Mouse (Mus musculus) right cerebral cortex, postnatal 36 days (tissue): ENCODE measurements around the gene Wwox.

Experiments
- DNase-seq, 2 experiments: peaks; one replicate each; pipeline ENCODE4 v3.0.0; 2022; ENCODE audit warnings: low spot score in 2 of 2, mixed read lengths in 1 of 2

Gene Wwox

DNA sequence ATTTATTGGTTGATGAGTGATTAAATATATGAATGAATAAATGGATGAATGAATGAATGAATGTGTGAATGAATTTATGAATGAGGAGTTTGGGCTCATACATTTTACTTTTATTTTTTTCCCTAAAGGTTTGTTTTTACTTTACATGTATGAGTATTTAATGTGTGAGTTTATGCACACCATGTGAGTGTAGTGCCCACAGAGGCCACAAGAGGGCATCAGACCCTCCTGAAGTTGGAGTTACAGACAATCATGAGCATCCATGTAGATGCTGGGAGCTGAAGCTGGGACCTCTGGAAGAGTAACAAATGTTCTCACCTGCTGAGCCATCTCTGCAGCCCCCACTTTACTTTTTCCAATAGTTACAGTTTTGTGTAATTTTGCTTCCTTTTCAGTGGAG lies 648.7 kb downstream of the Wwox start:
- DNase-seq, result no peak

DNA sequence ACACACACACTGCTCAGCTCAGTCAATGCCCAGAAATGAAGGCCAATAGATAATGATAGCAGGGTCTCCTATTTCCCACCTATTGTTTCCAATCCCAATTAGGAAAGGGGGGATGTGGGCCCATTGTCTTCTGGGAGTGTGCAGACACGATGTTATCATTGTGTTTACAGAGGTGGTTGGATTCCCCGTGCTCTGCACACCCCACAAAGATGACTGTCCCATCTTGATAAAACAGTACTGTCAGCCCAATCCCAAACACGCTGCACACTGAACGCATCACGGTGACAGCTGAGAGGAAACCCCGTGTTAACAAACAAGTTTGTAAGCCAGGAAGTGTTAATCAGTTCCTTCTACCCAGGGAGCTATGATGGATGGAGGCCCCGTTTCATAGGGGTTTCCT lies 650.3 kb downstream of the Wwox start:
- DNase-seq, result no peak

DNA sequence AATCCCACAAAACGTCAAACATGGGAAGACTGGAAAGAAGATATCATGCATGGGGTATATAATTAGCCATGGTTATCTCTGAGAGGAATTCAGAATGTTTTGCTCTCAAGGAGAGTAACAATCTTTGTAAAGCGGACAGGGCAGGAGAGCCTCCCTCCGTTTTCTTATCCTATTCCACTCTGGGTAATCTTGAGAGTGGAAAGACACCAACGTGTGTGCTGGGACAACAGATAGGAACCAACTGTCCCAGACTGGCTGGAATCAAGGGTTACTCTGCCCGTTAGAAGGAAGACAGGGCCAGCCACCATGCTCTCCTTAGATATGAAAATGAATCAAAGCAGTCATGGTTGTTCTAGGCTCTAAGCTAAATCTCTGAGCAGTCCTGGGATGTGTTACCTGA lies 650.7 kb downstream of the Wwox start:
- no peak for DNase-seq

DNA sequence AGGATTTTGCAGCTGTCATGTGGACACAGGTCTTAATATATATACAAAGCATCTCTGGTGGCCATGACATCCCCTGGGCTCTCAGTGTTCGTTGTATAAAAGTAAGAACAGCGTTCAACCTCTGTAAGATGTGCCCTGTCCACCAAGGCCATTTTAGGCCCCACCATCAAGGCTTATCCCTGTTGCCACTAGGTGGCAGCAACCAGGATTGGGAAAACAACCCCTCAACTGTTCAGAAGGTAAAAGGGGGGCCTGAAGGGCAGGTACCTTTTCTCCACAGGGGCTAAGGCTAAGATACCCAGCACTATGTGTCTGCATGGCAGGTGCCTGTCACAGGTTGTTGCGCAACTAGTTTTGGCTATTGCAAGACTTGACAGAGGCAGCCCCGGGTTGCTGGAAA lies 656.1 kb downstream of the Wwox start:
- no peak for DNase-seq

DNA sequence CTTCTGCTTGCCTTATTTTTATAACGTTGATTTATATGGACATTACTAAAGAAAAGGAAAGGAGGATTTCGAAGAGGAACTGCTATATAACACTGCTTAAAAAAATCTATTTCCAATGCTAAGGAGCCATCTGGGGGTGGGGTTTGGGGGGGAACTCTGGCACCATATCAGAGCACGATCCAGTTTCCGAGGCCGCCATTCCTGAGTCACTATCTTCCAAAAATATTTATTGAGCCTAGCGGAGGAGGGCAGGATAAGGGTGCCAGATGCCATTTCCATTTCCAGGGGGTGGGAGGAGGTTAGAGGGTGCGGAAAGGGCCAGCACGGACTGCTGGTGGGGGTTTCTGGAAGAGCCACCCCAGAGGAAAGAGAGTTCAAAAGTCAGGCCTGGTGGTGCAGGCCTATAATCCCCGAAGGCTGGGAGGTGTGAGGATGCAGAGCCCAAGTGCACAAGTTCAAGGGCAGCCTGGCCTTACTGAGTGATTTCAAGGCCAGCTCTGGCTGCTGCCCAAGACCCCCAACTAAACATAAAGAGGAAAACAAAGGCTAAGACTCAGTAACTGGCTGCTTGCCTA lies 658.6 kb downstream of the Wwox start:
- no peak for DNase-seq

DNA sequence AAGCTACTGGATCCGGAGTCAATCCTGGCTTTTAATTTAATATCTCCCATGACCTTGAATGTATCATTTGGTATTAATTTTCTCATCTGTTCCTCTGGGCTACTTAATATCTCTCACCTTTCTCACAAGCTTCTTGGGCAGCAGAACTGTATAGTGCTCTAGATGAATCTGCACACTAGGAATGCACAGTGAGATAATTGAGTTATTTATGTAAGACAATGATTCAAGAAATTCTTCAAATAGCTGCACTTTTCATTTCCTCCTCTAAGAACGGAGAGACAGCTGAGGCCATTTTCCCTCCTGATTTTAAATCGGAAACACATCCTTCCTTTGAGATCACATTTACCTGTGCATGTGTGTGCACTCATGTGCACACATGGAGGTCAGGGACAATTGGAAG lies 669.9 kb downstream of the Wwox start:
- DNase-seq, result no peak

DNA sequence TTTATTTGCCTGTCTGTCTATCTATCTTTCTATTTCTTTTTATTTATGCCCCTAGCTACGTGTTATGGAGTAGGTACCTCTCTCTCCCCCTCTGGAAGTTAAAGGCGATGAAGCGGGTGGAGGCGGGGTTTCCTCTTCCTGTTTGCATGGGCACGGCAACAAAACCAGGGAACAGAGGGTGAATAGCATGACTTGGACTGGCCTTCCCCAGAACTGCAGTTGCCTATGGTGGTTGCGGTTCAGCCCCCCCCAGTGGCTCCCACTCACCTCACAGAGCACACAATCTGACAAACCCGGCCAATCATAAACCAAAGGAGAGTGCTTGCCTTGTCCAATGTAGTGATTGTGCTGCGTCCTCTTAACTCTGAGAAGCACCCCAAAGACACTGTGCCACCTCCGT lies 671.0 kb downstream of the Wwox start:
- no peak for DNase-seq

DNA sequence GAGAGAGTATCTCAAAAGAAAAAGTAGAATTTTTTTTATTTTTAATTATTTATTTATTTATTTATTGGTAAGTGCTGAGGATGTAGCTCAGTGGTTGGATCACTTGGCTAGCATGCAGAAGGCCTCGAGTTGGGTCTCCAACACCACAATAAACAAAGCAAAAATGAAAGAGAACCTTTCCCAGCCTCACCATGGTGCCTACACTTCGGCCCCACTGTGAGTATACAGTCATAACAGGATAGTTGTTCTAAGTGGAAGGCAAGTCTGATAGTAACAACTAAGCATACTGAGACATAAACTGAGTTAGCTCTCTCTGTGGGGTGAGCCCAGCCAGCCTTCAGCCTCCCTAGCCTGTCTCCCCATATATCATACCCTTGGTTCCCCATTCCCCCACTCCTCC lies 672.6 kb downstream of the Wwox start:
- DNase-seq, result no peak

DNA sequence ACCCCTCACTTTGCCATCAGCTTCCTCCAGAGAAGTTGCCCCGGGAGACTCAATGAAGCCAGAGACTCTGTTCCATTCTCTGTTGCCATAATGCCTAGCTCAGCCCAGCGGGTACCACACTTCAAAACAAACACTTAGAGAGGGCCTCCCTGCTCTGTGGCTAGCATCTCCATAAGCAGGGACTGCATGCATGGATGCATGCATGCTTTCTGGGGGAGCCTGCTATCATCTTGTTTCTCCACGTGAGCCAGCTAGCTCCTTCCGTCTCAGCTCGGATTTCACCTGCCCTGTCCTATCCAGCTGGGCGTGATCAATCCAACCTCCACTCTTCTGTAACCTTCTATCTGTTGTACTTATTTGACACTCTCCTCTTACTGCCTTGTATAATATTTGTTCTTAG lies 675.0 kb downstream of the Wwox start:
- DNase-seq, result no peak

DNA sequence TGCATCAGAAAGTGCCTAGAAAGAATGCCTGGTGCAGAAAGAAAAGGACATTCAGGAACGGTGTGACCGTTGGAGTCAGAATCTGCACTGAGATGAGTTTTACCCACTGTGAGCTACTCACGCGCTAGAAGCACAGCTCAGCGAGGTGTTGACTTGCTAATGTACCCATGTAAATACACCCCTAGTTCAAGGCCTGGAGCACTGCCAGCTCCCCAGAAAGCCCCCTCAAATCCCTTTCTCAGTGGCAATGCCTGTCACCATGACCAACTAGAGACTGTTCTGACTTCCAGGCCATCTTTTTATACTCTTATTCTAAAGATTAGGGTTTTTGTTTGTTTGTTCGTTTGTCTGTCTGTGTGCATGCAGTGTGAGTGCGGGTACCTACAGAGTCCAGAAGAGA lies 686.6 kb downstream of the Wwox start:
- DNase-seq, result no peak

DNA sequence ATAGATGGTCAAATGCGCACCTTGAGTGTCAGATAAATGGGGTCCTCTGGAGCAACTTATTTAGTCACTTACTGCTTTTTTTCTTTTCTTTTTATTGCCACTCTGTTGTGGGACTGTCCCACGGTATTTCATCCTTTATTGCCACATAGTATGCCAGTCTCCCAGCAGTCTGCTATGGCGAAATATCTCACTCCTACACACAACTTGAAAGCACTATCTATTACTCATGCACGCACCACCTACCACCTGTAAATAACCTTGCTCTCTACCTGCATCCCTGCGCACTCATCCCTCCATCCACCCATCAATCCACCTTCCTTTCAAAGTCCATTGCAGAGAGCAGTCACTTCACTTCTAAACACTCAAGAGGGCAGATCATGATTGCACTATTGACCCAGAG lies 687.2 kb downstream of the Wwox start:
- DNase-seq, result no peak

DNA sequence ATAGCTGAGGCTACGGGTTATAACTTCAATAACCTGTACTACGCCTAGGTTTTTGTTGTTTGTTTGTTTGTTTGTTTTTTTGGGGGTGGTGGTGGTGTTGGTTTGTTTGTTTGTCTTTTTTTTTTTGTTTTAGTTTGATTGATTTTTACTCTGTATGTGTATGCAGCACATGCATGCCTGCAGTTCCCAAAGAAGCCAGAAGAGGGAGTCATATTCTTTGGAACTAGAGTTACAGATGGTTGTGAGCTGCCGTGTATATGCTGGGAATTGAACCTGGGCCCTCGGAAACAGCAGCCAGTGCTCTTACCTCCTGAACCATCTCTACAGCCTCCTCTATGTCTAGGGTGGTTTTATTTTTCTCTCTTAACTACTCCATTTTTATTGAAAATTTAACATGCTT lies 689.9 kb downstream of the Wwox start:
- DNase-seq, result no peak

DNA sequence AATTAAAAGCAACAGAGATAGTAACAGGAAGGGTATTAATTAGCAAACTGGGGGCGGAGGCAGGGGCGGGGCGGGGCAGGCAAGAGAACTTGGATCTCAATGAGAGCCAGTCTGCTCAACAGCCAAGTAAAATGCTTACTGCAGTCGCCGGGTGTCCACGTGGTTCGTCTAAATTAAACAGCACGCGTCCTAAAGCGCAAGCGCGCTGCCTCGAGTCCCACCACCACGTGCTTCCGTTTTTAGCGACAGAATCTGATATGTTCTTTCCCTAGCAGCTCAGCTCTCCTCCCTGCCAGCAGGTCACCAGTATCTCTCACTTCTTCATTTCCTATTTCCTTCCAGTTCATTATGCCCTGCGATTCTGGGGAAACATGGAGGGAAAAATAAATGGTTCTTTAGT lies 693.7 kb downstream of the Wwox start:
- DNase-seq, result no peak

DNA sequence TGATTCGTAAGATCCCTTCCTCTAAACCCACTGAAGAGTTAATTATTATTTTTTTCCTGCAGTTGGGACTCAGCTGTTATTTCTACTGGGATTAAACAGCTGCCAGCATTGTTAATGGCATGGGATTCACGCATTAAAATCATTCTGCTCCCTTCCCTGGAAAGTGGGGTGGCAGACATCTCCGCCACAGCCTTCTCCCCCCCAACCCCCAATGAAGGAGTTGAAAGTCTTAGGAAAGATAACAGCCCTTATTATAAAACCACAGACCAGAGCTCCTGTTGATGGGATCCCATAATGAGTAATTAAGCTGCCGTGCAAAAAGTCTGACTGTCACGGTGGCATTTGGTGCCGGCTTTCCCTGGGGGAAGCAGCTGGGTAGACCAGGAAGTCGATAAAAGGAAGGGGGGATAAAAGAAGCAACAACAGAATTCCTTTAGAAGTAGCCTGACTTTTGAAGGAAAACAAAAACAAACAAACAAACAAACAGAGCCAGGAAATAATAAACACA lies 694.3 kb downstream of the Wwox start:
- DNase-seq, result no peak

DNA sequence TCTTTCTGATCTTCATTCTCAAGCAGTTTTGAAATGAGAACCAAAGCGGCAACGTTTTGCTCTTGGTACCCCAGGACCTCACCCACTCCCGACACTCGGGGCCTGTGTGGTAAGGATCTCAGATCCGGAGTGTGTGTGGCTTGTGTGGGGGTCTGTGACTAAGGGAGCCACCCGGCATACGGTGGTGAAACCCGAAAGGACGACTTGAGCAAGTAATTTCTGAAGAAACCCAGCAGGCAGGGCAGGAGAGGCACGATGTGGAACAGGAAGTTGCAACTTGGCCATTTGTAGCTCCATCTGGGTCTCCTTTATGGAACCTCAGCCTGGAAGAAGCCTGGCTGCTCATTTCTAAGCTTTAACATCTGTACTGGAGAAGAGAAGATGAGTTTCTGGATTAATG lies 697.4 kb downstream of the Wwox start:
- no peak for DNase-seq

DNA sequence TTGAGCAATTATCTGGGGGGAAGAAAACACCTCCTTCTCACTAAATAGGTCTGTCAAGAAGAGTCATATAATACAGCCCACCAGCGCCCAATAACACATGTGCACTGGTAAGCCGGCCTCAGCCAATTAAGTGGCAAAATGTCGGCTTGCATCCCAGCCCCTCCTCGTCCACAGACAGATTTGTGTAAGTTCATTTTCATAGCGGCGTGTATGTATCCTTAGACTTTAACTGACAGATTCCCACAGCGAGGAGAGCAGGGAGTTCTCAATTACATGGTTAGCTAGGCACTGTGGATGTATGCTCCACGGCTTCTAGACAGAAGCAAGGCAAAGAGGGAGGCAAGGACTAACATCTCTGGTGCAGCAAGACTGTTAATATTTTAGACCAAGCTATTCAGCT lies 702.2 kb downstream of the Wwox start:
- no peak for DNase-seq

DNA sequence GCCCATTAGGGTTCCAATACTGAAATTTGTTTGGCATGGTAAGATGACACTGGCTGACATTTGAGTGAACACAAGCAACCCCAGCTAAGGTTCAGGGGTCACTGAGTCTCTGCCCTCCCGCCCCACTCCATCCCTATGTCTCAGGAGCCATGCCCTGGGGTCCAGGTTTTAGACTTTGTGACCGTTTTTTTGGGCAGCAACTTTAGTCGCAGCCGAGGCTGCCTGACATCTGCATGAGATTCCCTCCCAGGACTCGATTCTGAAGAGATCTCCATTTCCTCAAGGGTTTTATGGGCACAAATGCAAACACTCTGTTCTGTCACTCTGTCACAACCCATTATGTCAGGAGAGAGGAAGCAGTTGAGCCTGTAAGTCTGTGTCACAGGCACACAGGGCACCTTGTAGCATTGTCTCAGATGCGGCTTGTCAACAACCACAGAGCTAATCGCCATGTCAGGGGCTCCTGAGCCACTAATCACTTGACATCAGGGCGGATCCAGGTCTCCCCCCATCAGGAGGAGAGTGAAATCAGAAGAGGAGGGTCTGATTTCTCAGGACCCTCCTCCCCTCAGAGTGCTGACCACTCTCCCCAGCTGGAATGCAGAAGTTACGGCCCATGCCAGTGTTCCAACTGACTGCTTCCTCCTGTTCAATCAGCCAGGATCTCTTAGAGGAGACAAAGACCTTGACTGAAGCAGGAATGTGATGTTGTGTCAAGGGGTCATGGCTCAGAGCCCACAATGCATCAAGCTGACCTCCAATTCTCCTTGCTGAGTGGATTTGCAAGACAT lies 704.3 kb downstream of the Wwox start:
- DNase-seq, result no peak

DNA sequence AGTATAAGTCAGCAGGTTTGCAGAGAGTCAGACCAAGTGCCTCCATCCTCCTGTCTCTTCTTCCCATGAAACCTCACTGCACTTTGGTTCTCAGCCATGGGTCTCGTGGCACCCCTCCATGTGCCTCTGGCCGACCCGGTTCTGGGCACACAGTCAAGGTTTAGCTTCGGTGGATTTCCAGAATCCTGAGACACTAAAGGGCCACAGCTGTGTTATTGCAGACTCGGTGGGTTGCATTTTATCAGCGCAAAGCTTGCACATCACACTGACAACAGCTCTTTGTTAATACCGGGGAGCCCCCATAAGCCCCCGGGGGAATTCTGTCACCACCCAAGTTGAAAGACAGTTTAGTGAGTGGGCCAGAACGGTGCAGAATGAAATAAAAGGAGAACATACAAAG lies 707.6 kb downstream of the Wwox start:
- DNase-seq, result no peak

DNA sequence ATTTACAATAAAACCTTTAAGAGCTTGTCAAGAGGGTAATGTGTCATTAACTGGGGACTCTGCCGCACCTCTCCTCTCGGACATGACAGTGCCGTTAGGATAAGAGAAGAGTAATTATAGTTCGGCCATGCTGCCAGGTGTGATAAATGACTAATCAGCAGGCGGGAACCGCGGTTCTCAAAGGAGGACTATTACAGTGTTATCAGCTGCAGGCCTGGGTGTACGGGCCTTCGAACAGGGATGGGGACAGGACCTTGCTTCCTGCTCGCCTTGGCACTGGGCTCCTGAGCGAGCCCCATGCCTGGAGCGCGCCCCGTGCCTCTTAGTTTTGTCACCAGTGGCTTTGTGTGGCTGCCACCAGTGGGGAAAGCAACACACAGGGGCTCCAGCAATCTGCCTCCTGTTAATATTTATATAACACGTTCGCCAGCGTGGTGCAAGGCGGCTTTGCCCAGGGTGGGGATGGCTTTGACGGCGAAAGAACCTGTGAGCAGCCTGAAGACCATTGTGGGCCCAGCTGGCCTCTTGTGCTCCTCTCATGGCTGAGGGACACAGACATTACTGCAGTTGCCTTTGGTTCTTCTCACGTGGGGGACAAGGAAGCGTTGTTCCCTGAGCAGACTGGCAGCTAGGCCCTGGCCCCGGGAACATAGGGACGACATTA lies 711.1 kb downstream of the Wwox start:
- DNase-seq, result no peak

DNA sequence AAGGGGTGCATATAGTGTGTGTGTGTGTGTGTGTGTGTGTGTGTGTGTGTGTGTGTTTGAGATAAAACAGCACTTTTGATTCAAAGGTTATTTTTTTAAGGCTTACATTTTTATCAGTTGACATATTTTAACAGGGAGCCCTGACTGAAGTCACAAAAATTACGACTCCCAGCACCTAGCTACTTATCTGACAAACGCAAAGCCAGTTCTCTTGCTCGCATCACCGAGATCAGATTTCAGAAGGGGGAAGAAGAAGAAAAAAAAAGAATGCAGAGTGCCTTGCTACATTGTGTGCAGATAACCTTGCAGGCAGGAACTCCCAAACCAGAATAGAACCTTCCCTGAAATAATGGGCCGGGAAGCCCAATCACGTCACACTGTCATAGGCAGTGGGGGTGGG lies 712.0 kb downstream of the Wwox start:
- DNase-seq, result no peak

DNA sequence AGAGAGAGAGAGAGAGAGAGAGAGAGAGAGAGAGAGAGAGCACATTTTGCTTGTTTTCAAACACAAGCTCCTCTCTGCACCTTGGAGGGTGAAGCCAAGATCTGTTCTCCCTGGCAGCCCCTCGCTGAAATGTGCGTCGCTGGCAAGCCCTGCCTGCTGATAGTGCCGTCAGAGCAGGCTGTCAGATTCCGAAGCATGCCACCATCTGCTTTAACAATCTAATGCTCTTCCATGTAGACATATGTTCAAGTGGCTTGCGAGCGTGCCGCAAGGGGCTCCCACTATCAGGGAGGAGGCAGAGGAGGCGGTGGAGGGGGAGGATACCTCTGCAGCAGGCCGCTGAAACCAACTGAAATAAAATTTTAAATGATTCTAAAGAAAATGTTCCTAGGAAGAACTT lies 714.6 kb downstream of the Wwox start:
- DNase-seq, result peak; percentile 55 to 58

DNA sequence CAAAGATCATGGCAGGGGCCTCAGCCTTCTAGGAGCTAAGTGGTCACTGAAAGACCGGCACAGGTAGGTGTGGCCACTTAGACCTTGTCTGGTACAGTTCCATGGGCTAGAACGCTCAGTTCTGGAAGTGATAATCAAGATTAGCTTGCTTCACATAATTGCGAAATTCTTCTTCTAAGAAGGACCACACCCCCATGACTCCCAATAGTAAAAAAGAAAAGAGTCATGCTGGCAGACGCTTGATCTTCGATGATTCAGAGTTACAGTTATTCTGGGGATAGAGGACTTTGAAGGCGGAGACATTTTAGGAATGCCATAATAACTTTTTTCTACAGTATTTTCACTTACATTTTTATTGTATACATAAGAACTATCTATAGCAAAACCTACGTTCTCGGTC lies 716.7 kb downstream of the Wwox start:
- no peak for DNase-seq
